ENCODE assay signal across 8 mouse cellular contexts in the genomic region with DNA sequence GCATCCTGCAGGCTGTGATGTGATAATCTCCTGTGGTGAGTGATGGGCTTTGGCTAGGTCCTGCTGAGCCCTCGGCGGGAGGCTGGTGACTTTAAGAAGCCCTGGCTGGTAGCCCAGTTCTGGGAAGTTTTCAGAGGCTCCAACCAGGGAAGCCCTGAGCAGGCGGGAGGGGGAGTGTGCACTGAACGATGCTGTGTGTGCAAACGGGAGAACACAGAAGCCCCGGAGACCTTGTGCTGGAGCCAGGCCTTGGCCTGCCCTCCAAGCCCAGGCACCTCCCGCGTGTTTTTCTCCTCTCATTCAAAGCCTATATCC. TPM values are rescaled to one million over a fixed set of nuclear protein-coding genes. Genes with fewer than 3 reads are reported as not detected.
DNase-seq lines count a peak whose midpoint lies in the region; ATAC-seq and TF ChIP-seq lines count a peak whose summit lies in the region.

No protein-coding gene starts in this region.

- intact Hi-C loops in heart, postnatal 14 days (cut with DNase I) = no loop called here

- peak; percentile 26; the same call in 1 of the 2 replicates for ATAC-seq in frontal cortex, adult (ENCODE audit: low TSS enrichment)

- H3K9me3 ChIP-seq in E14TG2a.4 (ENCODE audit: low read length) = no peaks in the 10 kb centered on the region

- peak overlapping the region; percentile 61 for H3K4me3 ChIP-seq in E14TG2a.4 (replicated peaks; ENCODE audit: low read length)
- H3K4me3 ChIP-seq in layer of hippocampus, adult 2 months = no peak overlapping the region

- no peak for TF ChIP-seq CTCF in E14TG2a.4 (conservative IDR thresholded peaks at IDR 0.05; ENCODE audit: low read length)
- TF ChIP-seq CTCF in layer of hippocampus, adult 2 months (conservative IDR thresholded peaks at IDR 0.05) = no peak

- peak; percentile 69 for DNase-seq in cerebellum, adult 11-12 months
- DNase-seq in heart, postnatal 14 days = peak; percentile 80 to 83
- DNase-seq in layer of hippocampus, adult 2 months (ENCODE audit: low spot score in 2 of 2) = peak; percentile 53 to 67
- peak; percentile 89 for DNase-seq in lung, postnatal 10 days
- peak; percentile 66 for DNase-seq in right cerebral cortex, postnatal 14 days
- no peak for DNase-seq in thymus, postnatal 0 days (ENCODE audit: low spot score)

- H3K27me3 ChIP-seq in E14TG2a.4 (ENCODE audit: insufficient read depth, low read length) = peaks cover 18% of the 10 kb centered on the region

- H3K4me1 ChIP-seq in E14TG2a.4 (replicated peaks; ENCODE audit: low read depth, low read length) = peaks cover 68% of the 10 kb centered on the region

- H3K27ac ChIP-seq in layer of hippocampus, adult 2 months = peak overlapping the region; percentile 61; the same call in 1 of the 2 replicates

- no peaks in the 10 kb centered on the region for H3K36me3 ChIP-seq in E14TG2a.4 (ENCODE audit: insufficient read depth, low read length)

RNA-seq across cellular contexts. Expression of a gene that starts 35.2 kb away (rescaled TPM):
- total RNA-seq in heart, postnatal 14 days (2021) = 100 to 1,000 TPM in 1 of 2 experiments, 10 to 100 TPM in 1; 94.5 to 117 TPM
- total RNA-seq in layer of hippocampus, adult 2 months (2021) = 10 to 100 TPM; 47.5 to 58.0 TPM
- 14.6 and 18.3 TPM in 2 replicates for polyA plus RNA-seq in thymus, postnatal 0 days (2015; fragmentation: Nextera tagmentation; extraction: Ambion mirVana)
